Mouse (Mus musculus) adrenal gland, postnatal 25 days (tissue): ENCODE data around the gene Sptlc3. TPM values are rescaled to one million over a fixed set of nuclear protein-coding genes. Genes with fewer than 3 reads are reported as not detected.

Source experiments
- DNase-seq: peaks from one replicate; pipeline ENCODE4 v3.0.0; 2021; ENCODE audit warnings: mixed read lengths
- total RNA-seq: library from RNA; stranded (reverse); gene quantifications from 2 replicates; pipeline ENCODE4 v1.2.3, GENCODE M21; 2021

Gene Sptlc3
- total RNA-seq, 1 experiment from 2014 or later: not detected

DNA sequence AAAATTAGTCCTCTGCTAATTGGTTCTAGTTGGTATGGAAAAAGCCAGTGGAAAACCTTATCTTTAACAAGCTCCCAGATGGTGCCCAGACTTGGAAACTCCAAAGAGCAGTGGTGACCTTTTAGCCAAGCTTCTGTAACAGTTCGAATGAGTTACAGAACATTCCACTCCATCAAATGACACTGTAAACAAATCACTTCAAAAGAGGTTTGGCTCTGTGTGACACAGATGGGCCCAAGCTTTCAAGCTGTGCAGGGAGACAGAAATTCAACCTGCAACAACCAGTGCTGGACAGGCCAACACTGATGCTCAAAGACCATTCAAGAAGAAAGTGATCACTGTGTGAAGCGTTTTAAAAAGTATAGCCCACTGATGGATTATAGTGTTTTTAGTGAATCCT, 144.1 kb downstream of the Sptlc3 start:
- no peak for DNase-seq

DNA sequence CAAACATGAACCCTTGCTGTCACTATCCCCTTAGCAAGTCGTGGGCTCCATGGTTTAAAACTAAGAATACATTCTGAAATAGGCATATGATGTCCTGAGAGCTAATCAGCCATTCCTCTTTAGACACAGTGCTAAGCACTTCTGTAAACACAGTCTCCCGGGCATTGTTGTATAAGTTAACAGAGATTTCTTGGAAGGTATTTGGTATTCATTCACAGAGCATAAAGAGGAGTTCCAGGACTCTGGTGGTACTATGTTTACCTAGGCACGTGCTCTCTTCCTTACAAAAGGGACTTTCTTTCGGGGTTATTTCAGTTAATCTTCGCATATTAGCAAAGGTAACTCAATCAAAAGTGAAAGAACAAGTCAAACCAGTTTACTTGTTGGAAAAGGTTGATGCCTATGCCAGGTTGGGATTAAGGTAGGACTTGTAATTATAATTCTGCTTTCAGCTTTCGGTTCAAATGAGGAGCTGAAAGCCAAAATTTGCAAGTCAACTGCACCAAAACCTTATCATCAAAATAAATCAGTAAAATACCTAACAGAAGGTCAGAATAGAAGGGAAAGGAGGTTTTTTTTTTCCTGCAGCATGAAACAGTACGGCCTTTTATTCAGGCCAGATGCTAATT, 148.2 kb downstream of the Sptlc3 start:
- DNase-seq: no peak

DNA sequence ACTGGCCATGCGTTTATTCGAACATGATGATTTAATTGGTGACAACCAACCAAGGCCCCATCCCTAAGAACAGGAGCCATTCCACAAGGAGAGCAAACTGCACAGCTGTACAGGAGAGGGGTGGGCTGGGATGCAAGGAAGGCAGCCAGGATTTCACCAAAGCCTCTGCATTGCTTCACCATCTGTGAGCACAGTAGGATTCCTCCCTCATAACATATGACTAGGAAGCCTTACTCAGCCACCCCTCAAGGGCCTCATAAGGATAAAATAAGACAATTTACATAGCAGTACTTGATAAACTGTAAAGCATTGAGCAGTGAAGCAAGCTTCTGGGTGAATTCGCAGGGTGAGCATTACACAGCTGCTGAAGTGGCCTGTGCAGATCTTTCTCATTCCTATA, 155.8 kb downstream of the Sptlc3 start:
- no peak for DNase-seq

DNA sequence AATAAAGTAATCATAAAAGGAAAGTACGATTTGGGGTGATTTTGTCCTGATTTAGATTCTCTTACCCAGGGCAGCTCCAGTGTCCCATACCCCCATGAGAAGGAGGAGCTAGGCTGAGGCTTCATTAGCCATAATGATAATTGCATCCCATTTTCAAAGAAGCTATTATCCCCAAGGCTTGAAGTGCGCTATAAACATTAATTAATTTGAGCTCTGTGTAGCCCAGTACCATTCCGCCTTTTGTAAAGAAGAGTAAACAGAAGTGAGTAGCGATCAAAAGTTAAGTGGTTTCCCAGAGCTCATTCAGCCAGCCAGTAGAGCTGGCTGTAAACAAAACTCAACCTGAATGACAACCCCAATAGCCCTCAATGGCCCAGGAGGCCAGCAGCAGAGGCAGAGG, 163.0 kb downstream of the Sptlc3 start:
- DNase-seq: no peak

DNA sequence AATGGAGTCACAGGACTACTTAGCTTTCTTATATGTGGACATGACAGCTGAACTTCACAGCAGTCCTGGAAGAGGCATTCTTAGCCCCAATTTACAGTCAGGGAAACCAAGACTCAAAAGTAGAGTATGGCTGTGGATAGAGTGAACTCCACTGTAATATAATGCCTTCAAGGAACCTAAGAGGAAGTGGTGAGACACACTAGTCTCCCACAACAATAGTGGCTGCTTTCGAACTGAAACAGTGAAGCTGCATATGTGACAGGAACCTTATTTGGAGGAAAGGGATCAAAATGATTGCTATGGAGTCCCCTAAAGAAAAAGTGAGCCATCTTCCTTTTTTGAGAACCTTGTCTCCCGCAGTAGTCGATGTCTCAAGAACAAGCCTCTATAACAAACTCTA, 178.1 kb downstream of the Sptlc3 start:
- DNase-seq: no peak

DNA sequence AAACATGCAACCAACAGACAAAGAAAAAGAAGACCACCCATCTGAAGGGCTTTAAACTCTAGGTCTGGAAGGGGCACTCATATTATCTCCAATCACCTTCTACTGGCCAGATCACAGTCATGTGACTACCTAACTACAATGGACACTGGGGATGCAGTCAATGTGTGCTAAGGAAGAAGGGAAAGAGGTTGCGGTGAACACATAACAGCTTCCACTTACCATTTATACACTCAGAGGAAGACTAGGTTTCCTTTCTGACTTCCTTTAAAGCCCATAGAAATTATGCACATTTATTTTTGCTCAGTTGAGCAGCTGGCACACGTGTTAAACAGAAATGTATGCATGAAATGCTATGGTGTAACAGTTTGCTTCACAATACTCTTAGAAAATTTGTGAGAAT, 178.7 kb downstream of the Sptlc3 start:
- DNase-seq: no peak

DNA sequence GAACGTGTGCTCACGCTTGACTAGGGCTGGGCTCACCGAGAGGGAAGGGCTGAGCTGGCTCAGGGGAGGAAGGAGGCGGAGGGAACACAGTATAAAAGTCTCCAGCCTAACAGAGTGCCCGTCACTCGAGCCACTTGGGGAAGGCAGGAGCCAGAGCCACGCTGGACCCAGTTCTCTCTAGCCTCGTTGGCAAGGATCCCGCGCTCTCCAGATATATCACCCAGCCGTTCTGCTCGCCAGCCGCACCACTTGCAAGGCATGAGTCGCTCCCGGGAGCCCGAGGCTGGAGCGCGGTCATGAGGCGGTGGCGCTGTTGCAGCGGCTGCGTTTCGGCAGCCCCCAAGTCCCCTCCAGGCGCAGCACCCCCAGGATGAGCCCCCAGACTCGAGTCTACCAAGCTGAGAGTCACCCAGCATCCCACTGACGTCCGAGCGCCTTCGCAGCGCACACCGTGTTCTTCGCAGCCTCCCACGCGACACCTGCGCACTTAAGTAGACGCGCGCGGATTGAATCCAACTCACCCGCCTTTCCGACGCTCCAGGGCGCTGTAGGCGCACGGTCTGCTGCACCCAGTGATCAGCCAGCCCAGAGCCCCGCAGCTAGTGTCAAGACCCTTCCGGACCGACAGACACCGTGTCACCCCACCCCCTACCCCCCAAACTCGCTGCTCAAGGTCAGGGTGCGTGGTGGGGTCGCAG, 183.5 kb downstream of the Sptlc3 start:
- DNase-seq: peak; percentile 89

DNA sequence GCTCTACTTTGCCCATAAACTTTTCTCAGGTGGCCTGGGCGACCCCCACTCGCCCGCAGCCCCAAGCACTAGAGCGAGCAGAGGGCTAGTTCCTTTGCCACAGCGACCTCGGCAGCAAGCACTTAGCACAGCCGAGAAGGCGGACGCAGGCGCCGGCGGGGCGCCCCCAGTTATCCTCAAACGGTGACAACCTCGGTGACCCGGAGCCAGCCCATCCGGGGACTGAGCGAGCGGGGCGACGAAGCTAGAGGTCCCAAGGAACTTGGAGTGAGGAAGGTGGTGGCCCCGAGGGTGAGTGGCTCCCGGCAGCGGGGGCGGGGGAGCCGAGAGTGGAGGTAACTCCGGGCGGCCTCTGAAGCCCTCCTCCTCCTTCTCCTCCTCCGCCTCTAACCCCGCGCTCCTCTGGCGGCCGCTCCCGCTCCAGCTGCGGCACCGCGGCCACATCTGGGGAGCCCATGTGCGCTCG, 184.1 kb downstream of the Sptlc3 start, which contains the start of gene Ism1:
Gene Ism1 (plus strand): TSS at position 370 of the 466 bp plus-strand sequence.
- peak; percentile 53 for DNase-seq

DNA sequence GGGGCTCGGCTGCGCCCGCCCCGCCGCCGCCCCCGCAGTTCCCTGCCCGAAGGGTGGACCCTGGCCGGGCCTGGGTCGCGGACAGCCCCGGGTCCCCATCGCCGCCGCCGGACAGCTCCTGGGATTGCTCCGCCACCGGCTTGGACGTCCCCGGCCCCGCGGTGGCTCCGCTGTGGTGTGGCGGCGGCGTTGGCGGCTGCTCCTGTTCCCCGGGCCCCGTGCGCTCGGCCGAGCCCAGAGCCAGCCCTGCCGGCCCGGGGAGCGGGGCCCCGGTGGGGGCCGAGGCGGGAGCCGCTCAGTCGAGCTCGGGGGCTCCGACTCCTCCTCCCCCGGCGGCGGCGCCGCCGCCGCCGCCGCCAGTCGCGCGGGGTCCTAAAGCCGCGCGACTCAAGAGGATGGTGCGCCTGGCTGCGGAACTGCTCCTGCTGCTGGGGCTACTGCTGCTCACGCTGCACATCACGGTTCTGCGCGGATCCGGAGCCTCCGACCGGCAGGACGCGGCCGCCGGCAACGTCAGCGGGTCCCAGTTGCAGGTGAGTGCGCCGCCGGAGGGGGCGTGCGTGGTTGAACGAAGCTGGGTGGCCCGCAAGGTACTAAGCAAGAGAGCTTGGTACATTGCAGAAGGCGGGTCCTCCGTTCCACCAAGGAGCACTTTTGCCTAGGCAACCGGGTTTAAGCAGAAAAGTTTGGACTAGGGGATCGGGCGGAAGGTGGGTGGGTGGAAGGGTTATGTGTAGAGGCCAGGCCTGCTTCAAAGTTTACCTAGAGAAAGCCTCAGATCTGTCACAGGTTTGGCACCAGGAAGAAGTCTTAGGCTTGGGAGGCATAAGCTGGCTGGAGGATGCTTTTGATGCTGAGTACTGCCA, 184.8 kb downstream of the Sptlc3 start:
- peak; percentile 58 for DNase-seq

DNA sequence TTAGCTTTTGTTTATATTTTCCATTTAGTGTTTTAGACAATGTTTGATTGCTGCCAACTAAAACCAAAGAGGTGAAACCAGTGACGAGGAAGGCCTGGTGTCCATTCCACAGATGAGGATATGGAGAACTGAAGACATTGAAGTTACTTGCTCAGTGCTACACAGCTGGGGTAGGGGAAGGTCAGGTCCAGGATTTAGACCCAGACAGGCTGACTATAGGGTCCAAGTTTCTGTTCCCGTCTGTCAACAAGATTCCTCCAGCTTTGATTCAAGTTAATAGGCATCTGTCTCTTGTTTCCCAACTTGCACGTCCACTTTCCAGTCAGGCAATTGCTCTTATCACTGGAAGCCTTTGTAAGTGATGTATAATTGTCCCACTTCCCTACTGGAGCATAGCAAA, 188.8 kb downstream of the Sptlc3 start:
- DNase-seq: no peak

Other genes with a start within 250 kb of the Sptlc3 start
- gene Ism1, start 184.3 kb downstream of the Sptlc3 start, total RNA-seq: 26.4 and 33.3 TPM in 2 replicates